Mouse (Mus musculus): ENCODE data around the gene Clca1. TPM values are rescaled to one million over a fixed set of nuclear protein-coding genes. Genes with fewer than 3 reads are reported as not detected.

Gene Clca1
- polyA plus RNA-seq, 1 experiment: not detected

DNA sequence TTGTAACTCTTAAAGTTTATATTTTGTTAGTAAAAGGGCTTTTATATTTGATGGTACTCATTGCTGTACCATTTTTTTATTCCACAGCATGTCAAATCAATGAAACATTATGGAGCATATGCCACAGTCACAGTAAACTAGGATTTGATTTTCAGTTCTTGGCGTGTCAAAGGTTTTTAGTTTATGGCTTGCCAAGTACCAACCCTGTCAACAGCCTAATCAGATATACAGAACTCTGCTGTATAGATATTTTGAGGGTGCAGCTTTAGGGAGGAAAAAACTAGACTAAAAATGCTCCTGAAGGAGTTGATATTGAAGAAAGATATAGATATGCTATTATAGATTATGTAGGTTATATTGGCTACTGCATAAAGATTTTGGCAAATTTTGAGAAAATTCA lies 62.8 kb downstream of the Clca1 start:
- no peaks in the 10 kb centered on the region for H3K4me1 ChIP-seq
- no peaks in the 10 kb centered on the region for H3K9me3 ChIP-seq
- H3K36me3 ChIP-seq (replicated peaks; ENCODE audit: low read length): no peaks in the 10 kb centered on the region
- no peaks in the 10 kb centered on the region for H3K27me3 ChIP-seq (replicated peaks)
- no peak overlapping the region for H3K4me3 ChIP-seq (replicated peaks)
- TF ChIP-seq GATA1 (IDR thresholded peaks at IDR 0.05; ENCODE audit: borderline replicate concordance, low read length): no peak
- no peak for TF ChIP-seq FLI1 (IDR thresholded peaks at IDR 0.05; ENCODE audit: low read length)

DNA sequence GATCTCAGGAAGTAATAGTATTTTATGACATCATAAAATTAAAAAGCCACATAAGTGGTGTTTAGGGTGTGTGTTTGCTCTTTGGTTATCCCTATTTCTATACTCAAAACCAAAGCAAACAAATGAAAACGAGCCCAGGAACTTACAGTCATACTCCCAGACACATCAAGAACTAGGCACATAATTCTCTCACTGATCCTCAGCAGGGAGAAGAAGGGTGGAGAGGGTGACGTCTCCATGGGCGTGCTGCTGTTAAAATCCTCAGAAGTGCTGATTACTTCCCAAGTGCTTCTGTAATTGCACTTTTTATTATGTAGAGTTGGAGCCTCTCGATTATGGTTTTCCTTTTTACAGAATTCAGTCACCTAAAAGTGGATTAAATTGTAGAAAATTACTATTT lies 66.5 kb downstream of the Clca1 start:
- Histone ChIP-seq H3K4me1 (no peaks in the 10 kb centered on the region), H3K4me3 (replicated peaks) (no peak overlapping the region), H3K27me3 (replicated peaks) (no peaks in the 10 kb centered on the region), H3K9me3 (no peaks in the 10 kb centered on the region), H3K36me3 (replicated peaks; ENCODE audit: low read length) (no peaks in the 10 kb centered on the region)
- no peak for TF ChIP-seq GATA1 (IDR thresholded peaks at IDR 0.05; ENCODE audit: borderline replicate concordance, low read length)
- TF ChIP-seq FLI1 (IDR thresholded peaks at IDR 0.05; ENCODE audit: low read length): no peak

Other genes starting within 250 kb of the Clca1 start
- gene Clca3a2, start 213.3 kb downstream of the Clca1 start, polyA plus RNA-seq (2012; ENCODE audit: insufficient read depth, low replicate concordance): not detected in 2 replicates
- not detected in 2 replicates for gene Clca3b, start 183.4 kb downstream of the Clca1 start, polyA plus RNA-seq (2012; ENCODE audit: insufficient read depth, low replicate concordance)
- gene Clca4b, start 100.2 kb downstream of the Clca1 start, polyA plus RNA-seq (2012; ENCODE audit: insufficient read depth, low replicate concordance): not detected in 2 replicates
- not detected in 2 replicates for gene Clca4a, start 57.7 kb downstream of the Clca1 start, polyA plus RNA-seq (2012; ENCODE audit: insufficient read depth, low replicate concordance)
- not detected in 2 replicates for gene Clca2, start 66.7 kb upstream of the Clca1 start, polyA plus RNA-seq (2012; ENCODE audit: insufficient read depth, low replicate concordance)
- 0.63 TPM in 1 of 2 replicates, not detected in the other for gene Odf2l, start 85.8 kb upstream of the Clca1 start, polyA plus RNA-seq (2012; ENCODE audit: insufficient read depth, low replicate concordance)